Mouse (Mus musculus): ENCODE data around the gene Gigyf1. TPM values are rescaled to one million over a fixed set of nuclear protein-coding genes. Genes with fewer than 3 reads are reported as not detected.
A peak's percentile ranks its signal among the peaks of the same experiment; 100 is the strongest.

The Gigyf1 gene
- 20.5 and 21.1 TPM in 2 replicates for polyA plus RNA-seq (2016; fragmentation: Nextera tagmentation; extraction: Ambion mirVana)

DNA sequence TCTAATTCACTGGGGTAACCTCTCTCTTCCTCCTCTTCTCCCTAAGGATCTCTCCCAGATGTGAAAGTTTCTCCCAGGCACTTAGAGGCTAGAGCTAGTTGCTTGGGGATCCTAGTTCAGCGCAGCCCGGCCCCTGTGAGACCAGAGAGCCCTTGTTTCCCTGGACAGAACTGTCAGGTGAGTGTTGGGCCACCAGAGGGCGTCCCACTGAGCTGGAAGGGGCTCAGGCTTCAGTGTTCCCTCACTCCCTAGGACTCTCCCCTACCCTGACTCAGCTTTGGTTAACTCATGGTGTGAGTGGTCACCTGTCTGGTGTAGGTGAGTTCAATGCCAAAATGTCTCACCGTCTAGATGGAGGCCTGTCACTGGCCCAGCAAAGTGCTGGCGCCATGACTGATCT, at the start of gene Gigyf1:
TSS of gene Gigyf1 (plus strand) at position 113 of the 400 bp plus-strand sequence.
- Histone ChIP-seq H3K27ac (replicated peaks) (no peak within 1 kb of the TSS), H3K9ac (replicated peaks) (no peak within 1 kb of the TSS), H3K27me3 (no peaks in the 10 kb centered on the region), H3K4me2 (replicated peaks) (no peak within 1 kb of the TSS), H3K4me1 (peaks cover 12% of the 10 kb centered on the region), H3K4me3 (no peak within 1 kb of the TSS), H3K36me3 (peaks cover 54% of the 10 kb centered on the region), H3K9me3 (no peaks in the 10 kb centered on the region)
- ATAC-seq (ENCODE audit: low FRiP score, low read depth): no peak
- WGBS: 71% methylated on average over 5 of the region's 5 CpGs

DNA sequence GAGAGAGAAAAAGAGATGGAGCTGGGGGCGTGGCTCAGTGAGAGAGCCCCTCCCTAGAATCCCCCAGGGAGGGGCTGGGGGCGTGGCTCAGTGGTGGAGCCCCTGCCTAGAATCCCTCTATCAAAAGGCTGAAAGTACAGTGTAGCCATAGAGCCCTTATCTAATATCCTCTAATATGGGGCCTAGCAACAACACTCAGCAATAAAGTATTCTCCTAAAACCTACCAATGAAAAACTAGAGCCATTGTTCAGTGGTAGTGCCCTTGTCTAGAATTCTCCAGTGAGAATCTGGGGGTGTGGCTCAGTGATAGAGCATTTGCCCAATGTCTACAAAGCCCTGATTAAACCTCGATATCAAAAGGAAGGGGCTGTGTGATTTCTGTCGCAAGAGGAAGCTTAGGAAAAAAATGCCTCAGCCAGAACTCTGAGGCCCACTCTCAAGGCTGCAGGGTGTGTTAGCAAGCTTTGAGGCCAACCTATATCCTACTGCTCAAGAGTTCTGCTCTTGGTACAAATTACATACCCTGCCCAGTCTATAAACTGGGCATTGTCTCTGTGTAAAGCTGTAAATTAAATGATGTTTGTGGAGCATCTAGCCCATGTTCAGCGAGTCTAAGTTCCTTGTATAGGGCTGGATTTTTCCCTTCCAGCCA, 46.0 kb upstream of the Gigyf1 start:
- no peaks in the 10 kb centered on the region for H3K36me3 ChIP-seq
- H3K27me3 ChIP-seq: no peaks in the 10 kb centered on the region
- H3K9me3 ChIP-seq: no peaks in the 10 kb centered on the region
- no peak overlapping the region for H3K27ac ChIP-seq (replicated peaks)
- no peak overlapping the region for H3K4me2 ChIP-seq (replicated peaks)
- no peak for ATAC-seq (ENCODE audit: low FRiP score, low read depth)
- H3K9ac ChIP-seq (replicated peaks): no peak overlapping the region
- no peak overlapping the region for H3K4me3 ChIP-seq
- no peaks in the 10 kb centered on the region for H3K4me1 ChIP-seq
- WGBS: 74% methylated on average over 5 of the region's 5 CpGs

DNA sequence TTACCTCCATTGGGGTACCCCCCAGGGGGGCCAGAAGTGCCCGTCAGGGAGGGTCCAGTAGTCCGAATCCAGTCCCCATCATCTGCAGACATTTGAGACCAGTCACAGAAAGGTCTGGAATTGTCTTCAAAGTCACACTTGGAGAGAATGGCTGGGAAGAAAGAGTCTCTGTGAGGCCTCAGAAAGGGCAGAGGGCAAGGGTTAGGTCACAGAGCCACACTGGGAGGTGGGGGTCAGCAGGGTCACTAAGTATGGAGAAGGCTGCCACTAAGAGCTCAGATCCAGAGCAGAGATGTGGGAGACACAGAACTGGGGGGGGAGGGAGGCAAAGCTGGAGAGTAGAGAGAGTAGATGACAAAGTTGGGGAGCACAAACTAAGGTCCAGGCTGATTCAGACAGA, 44.0 kb upstream of the Gigyf1 start:
- H3K4me1 ChIP-seq: no peaks in the 10 kb centered on the region
- H3K9me3 ChIP-seq: no peaks in the 10 kb centered on the region
- no peak overlapping the region for H3K4me3 ChIP-seq
- 19% methylated on average over 2 of the region's 2 CpGs for WGBS
- H3K27ac ChIP-seq (replicated peaks): no peak overlapping the region
- ATAC-seq (ENCODE audit: low FRiP score, low read depth): no peak
- no peaks in the 10 kb centered on the region for H3K36me3 ChIP-seq
- H3K4me2 ChIP-seq (replicated peaks): no peak overlapping the region
- H3K27me3 ChIP-seq: no peaks in the 10 kb centered on the region
- H3K9ac ChIP-seq (replicated peaks): no peak overlapping the region

DNA sequence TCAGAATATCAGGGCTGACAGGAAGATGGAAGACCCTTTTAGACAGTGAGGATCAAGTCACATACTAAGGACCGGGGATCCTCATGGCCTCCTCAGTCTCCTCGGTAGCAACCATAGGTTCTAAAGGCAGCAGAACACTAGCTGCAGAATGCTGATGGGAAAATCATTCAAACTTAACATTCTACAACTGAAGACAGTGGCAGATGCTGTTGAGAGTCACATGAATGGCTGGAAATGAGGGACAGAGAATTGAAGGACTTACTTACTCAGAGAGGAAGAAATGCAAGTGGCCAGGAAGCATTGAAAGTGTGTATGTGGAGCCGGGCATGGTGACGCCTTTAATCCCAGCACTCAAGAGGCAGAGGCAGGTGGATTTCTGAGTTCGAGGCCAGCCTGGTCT, 41.4 kb upstream of the Gigyf1 start, which contains the start of gene Zan:
TSS of gene Zan (minus strand) at position 101 of the 400 bp plus-strand sequence.
- no peak within 1 kb of the TSS for H3K9ac ChIP-seq (replicated peaks)
- no peak within 1 kb of the TSS for H3K4me2 ChIP-seq (replicated peaks)
- no peaks in the 10 kb centered on the region for H3K36me3 ChIP-seq
- no peak for ATAC-seq (ENCODE audit: low FRiP score, low read depth)
- no peaks in the 10 kb centered on the region for H3K27me3 ChIP-seq
- 85% methylated on average over 5 of the region's 5 CpGs for WGBS
- no peaks in the 10 kb centered on the region for H3K9me3 ChIP-seq
- H3K4me1 ChIP-seq: no peaks in the 10 kb centered on the region
- no peak within 1 kb of the TSS for H3K4me3 ChIP-seq
- H3K27ac ChIP-seq (replicated peaks): no peak within 1 kb of the TSS

DNA sequence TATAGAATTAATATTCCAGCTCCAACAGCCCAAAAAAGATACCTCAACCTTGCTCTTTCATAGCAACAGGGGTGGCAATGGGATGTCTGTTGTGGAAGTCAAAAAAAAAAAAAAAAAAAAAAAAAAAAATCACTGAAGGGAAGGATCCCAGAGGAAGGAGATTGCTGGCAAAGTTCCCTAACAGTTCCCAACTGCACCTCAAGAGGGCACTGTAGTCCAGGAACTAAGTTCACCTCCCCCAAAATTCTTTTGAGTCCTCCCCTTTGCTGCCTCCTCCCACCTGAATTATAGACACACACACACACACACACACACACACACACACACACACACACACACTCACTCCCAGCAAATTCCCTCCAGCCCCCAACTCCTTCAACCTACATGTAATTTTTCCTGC, 37.2 kb upstream of the Gigyf1 start:
- Histone ChIP-seq H3K27me3 (peaks cover 15% of the 10 kb centered on the region), H3K4me2 (replicated peaks) (no peak overlapping the region), H3K9me3 (no peaks in the 10 kb centered on the region), H3K36me3 (no peaks in the 10 kb centered on the region), H3K9ac (replicated peaks) (no peak overlapping the region), H3K4me1 (peaks cover 13% of the 10 kb centered on the region), H3K27ac (replicated peaks) (no peak overlapping the region), H3K4me3 (no peak overlapping the region)
- no peak for ATAC-seq (ENCODE audit: low FRiP score, low read depth)

DNA sequence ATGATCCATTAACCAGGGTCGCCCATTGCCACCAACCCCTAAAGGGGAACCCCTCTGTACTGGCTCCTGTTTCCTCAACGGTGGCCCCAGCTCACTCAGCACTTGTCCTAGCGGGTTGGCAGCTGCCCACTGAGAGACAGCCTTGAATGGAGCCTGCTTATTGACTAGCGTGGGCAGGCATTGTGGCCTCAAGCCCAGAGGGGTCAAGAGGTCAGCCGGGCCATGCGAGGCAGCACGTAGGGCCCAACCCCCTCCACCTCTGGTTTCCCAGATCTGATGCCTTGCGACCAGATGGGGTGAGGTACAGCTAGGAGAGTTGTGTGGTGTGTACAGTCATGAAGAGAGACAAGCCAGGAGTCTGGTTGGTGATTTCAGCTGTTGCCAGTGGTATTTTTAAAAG, 36.5 kb upstream of the Gigyf1 start:
- WGBS: 13% methylated on average over 8 of the region's 8 CpGs
- H3K27ac ChIP-seq (replicated peaks): no peak overlapping the region

DNA sequence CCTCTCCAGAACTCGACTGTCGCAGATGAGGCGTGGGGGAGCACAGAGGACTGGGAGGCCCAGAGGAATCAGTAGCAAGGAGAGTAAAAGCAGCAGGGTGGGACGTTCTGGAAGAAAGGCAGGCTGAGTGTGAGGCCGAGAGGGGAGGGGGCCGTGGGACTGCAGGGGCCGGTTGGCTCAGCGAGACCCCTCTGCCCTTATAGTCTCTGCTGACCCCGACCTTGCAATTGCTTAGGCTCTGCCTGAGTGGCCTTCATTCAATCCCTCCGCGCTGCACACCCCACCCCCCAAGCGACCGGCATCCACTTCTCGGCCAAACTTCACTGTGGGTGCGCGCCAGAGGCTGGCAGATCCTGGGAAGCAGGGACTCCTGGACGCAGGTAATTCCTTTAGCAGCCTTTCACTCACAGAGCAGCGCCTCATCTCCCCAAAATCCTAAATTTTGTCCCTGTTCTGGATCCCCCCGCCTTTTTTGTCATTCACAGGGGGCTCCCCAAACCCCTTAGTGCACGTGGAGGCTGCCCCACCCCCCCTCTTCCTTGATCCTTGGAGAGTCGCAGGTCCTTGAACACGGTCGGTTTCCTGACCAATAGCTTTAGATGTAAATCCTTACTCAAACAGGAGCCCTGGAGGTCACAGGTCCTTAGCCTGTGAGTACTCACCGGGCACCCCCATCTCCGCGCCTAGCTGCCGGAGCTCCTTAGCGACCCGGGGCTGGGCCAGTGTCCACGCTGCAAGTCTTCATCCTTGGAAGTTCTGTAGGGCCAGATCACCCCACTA, 33.1 kb upstream of the Gigyf1 start:
- no peaks in the 10 kb centered on the region for H3K36me3 ChIP-seq
- peak overlapping the region; percentile 54 for H3K9ac ChIP-seq (replicated peaks)
- WGBS: 1% methylated on average over 30 of the region's 30 CpGs
- H3K4me2 ChIP-seq (replicated peaks): peak overlapping the region; percentile 63
- peak overlapping the region; percentile 36 for H3K4me3 ChIP-seq
- peaks cover 15% of the 10 kb centered on the region for H3K4me1 ChIP-seq
- H3K27me3 ChIP-seq: peaks cover 24% of the 10 kb centered on the region
- ATAC-seq (ENCODE audit: low FRiP score, low read depth): no peak
- H3K27ac ChIP-seq (replicated peaks): no peak overlapping the region
- no peaks in the 10 kb centered on the region for H3K9me3 ChIP-seq

More for the DNA sequence above, 36.5 kb upstream of the Gigyf1 start:
- H3K36me3 ChIP-seq: no peaks in the 10 kb centered on the region
- H3K4me1 ChIP-seq: peaks cover 15% of the 10 kb centered on the region
- H3K4me3 ChIP-seq: no peak overlapping the region
- ATAC-seq (ENCODE audit: low FRiP score, low read depth): no peak
- no peak overlapping the region for H3K9ac ChIP-seq (replicated peaks)
- H3K9me3 ChIP-seq: no peaks in the 10 kb centered on the region
- H3K4me2 ChIP-seq (replicated peaks): no peak overlapping the region
- peaks cover 22% of the 10 kb centered on the region for H3K27me3 ChIP-seq

DNA sequence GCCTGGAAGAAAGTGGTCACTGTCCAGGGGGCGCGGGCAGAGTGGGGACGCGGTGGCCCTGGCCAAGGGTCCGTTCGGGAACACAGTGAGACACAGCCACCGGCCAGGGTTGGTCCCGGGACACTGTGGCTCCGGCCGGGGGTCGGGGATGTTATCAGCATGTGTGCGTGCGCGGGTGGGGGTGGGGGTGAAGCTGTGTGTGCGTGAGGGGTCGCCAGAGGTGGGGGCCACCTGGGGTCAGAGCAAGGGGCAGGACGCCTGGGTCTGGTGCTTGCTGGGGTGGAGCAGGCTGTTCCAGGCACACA, 32.5 kb upstream of the Gigyf1 start:
- H3K9ac ChIP-seq (replicated peaks): peak overlapping the region; percentile 54
- no peak for ATAC-seq (ENCODE audit: low FRiP score, low read depth)
- peaks cover 15% of the 10 kb centered on the region for H3K4me1 ChIP-seq
- peaks cover 24% of the 10 kb centered on the region for H3K27me3 ChIP-seq
- no peak overlapping the region for H3K27ac ChIP-seq (replicated peaks)
- H3K4me3 ChIP-seq: peak overlapping the region; percentile 36
- 2% methylated on average over 17 of the region's 17 CpGs for WGBS
- peak overlapping the region; percentile 63 for H3K4me2 ChIP-seq (replicated peaks)
- no peaks in the 10 kb centered on the region for H3K36me3 ChIP-seq
- no peaks in the 10 kb centered on the region for H3K9me3 ChIP-seq

DNA sequence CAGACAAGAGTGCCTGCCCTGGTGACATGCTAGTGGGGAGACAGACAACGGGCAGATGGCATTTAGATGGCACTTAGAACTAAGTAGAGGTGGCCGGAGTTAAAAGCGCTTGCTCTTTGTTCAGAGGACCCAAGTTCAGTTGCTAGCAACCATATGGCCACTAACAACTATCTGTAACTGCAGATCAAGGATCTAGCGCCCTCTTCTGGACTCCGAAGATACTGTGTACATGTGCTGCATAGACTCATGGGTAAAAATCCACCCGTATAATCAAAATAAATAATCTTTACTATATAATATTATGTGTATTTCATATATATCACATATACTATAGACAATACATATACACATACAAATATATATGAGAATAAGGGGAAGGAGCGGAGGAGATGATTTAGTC, 30.7 kb upstream of the Gigyf1 start:
- no peaks in the 10 kb centered on the region for H3K36me3 ChIP-seq
- H3K9ac ChIP-seq (replicated peaks): no peak overlapping the region
- H3K9me3 ChIP-seq: no peaks in the 10 kb centered on the region
- WGBS: 84% methylated on average over 7 of the region's 7 CpGs
- no peak for ATAC-seq (ENCODE audit: low FRiP score, low read depth)
- no peak overlapping the region for H3K4me2 ChIP-seq (replicated peaks)
- H3K27me3 ChIP-seq: peaks cover 24% of the 10 kb centered on the region
- H3K27ac ChIP-seq (replicated peaks): no peak overlapping the region
- no peak overlapping the region for H3K4me3 ChIP-seq
- peaks cover 15% of the 10 kb centered on the region for H3K4me1 ChIP-seq

DNA sequence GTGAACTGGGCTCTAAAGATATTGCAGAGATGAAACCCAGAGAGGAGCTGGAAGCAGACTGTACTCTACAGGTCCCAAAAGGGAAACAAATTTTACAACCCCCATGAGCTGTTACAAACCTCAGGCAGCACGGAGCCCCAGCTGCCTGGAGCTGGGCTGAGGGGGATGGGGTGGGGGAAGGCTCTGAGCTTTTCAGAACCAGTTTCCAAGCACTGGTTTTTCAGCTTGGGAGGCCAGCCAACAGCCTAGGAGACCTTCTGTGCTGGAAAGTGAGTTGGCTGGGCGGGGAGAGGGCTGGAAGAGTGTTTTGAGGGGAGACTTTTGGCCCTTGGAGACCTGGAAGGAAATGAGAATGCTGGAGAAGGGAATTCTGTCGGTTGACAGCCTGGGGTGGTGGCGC, 26.8 kb upstream of the Gigyf1 start:
- no peak overlapping the region for H3K4me2 ChIP-seq (replicated peaks)
- no peak for ATAC-seq (ENCODE audit: low FRiP score, low read depth)
- H3K27ac ChIP-seq (replicated peaks): no peak overlapping the region
- 67% methylated on average over 4 of the region's 4 CpGs for WGBS
- no peaks in the 10 kb centered on the region for H3K4me1 ChIP-seq
- H3K9ac ChIP-seq (replicated peaks): no peak overlapping the region
- H3K36me3 ChIP-seq: no peaks in the 10 kb centered on the region
- H3K27me3 ChIP-seq: peaks cover 5% of the 10 kb centered on the region; the same call in 1 of the 2 replicates
- no peak overlapping the region for H3K4me3 ChIP-seq
- H3K9me3 ChIP-seq: no peaks in the 10 kb centered on the region

DNA sequence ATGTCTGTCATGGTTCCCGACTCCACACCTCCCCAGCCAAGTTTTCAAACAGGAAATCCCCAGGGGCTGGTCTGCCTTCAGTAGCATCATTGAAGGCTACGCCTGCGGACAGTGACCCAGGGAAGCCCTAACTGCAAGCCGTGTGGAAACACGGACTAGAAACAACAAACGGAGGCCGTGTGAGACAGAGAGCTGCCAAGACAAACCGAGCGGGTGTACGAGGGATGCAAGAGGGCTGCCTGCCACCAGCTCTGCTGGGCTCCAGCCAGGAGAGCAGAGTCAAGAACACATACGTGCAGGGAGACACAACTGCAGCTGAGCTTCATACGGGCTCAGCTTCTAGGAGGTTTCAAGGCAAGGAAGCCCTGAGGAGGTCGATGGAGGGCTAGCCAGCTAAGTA, 24.5 kb upstream of the Gigyf1 start:
- ATAC-seq (ENCODE audit: low FRiP score, low read depth): no peak
- H3K4me2 ChIP-seq (replicated peaks): no peak overlapping the region
- no peaks in the 10 kb centered on the region for H3K9me3 ChIP-seq
- H3K36me3 ChIP-seq: no peaks in the 10 kb centered on the region
- H3K4me1 ChIP-seq: no peaks in the 10 kb centered on the region
- H3K27ac ChIP-seq (replicated peaks): no peak overlapping the region
- H3K27me3 ChIP-seq: no peaks in the 10 kb centered on the region
- H3K9ac ChIP-seq (replicated peaks): no peak overlapping the region
- WGBS: 87% methylated on average over 13 of the region's 13 CpGs
- H3K4me3 ChIP-seq: no peak overlapping the region

DNA sequence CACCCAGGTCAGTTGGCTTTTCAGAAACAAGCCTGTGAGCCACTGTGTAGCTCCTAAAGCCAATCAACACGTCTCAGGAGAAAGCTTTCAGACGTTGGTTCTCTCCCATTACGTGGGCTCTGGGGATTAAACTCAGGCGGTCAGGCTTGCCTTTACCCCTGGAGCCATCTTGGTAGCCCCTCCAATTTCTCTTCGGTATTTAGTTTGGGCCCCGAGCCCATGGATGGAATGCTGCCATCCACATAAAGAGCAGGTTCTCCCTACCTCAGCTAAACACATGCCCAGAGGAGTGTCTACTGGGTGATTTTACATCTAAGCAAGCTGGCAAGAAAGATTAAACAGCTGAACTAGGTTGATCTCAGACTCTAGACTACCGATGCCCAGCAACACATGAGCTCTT, 18.2 kb upstream of the Gigyf1 start:
- no peaks in the 10 kb centered on the region for H3K27me3 ChIP-seq
- ATAC-seq (ENCODE audit: low FRiP score, low read depth): no peak
- H3K27ac ChIP-seq (replicated peaks): no peak overlapping the region
- H3K9ac ChIP-seq (replicated peaks): no peak overlapping the region
- H3K36me3 ChIP-seq: peaks cover 8% of the 10 kb centered on the region; the same call in 1 of the 2 replicates
- H3K4me2 ChIP-seq (replicated peaks): no peak overlapping the region
- H3K4me1 ChIP-seq: peaks cover 16% of the 10 kb centered on the region
- H3K4me3 ChIP-seq: no peak overlapping the region
- H3K9me3 ChIP-seq: no peaks in the 10 kb centered on the region
- WGBS: 90% methylated on average over 7 of the region's 7 CpGs

All from midbrain, embryonic 12.5 days (tissue).